Mouse (Mus musculus) liver, postnatal 0 days (tissue): ENCODE measurements around the gene Plcb4.

Experiments used
- CTCF ChIP-seq: sonication (generic); IDR thresholded peaks from 2 replicates; pipeline ENCODE4 v1.5.1; 2016; ENCODE audit warnings: antibody characterized with exemption, low read depth
- EP300 ChIP-seq: IDR thresholded peaks from 2 replicates; pipeline ENCODE4 v1.6.1; 2016; ENCODE audit warnings: antibody characterized with exemption, low read depth, mild to moderate bottlenecking

GRCm38 (mm10) chr2:136059029-136059669, 400.3 kb downstream of the Plcb4 start:
- TF ChIP-seq EP300, result no peak
- no peak for TF ChIP-seq CTCF
